Mouse (Mus musculus): Measurements from ENCODE around the gene Pop7. TPM values are rescaled to one million over a fixed set of nuclear protein-coding genes. Genes with fewer than 3 reads are reported as not detected.

Gene Pop7
- polyA plus RNA-seq, 1 experiment from 2014 or later: 54.3 TPM

DNA sequence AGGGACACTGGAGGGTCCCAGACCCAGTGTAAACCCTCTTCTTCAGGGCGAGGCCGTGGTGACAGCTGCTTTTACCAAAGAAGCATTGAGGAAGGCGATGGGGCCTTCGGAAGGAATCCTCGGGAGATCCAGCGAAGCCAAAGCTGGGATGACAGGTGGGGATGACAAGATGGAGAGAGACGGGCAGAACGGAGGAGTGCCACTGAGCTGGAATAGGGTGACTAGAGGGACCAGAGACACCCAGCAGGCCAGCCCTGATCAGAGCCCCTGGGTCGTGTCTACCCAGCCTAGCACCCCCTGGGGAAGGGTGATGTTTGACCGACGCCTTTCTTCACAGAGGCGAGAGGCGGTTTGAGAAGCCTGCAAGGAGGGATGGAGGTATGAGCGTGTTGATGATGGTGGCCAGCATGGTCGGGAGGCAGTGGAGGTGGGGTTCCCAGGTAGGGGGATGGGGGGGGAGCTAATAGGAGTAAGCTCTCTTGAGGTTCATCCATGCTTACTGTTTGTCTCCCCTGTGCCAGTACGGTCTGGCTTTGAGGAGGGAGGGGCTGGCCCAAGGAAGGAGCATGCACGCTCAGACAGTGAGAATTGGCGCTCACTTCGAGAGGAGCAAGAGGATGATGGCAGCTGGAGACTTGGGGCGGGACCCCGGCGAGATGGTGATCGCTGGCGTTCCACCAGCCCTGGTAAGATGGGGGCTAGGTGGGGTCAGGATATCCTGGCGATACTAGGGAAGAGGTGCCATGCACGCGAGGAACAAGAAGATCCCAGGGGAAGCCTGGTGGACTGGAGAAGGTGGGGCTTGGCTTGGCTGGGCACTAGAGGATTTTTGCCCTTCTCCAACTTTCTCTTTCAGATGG is 17.6 kb upstream of the Pop7 start:
- H3K9ac ChIP-seq: no peak overlapping the region
- no peaks in the 10 kb centered on the region for H3K4me1 ChIP-seq (ENCODE audit: insufficient read depth)
- H3K27ac ChIP-seq (ENCODE audit: low read depth): no peak overlapping the region
- no peak for TF ChIP-seq CTCF (IDR thresholded peaks at IDR 0.05; ENCODE audit: low read depth)
- ATAC-seq (ENCODE audit: insufficient read depth): no peak
- H3K4me3 ChIP-seq (ENCODE audit: low read depth, low read length): no peak overlapping the region
- no peaks in the 10 kb centered on the region for H3K9me3 ChIP-seq (ENCODE audit: low read depth, low read length)
- WGBS: 89% methylated on average over 27 of the region's 27 CpGs
- peaks cover 77% of the 10 kb centered on the region for H3K36me3 ChIP-seq (ENCODE audit: insufficient read depth)
- no peak for DNase-seq
- H3K4me2 ChIP-seq: no peak overlapping the region
- no peaks in the 10 kb centered on the region for H3K27me3 ChIP-seq (ENCODE audit: insufficient read depth, low read length)

DNA sequence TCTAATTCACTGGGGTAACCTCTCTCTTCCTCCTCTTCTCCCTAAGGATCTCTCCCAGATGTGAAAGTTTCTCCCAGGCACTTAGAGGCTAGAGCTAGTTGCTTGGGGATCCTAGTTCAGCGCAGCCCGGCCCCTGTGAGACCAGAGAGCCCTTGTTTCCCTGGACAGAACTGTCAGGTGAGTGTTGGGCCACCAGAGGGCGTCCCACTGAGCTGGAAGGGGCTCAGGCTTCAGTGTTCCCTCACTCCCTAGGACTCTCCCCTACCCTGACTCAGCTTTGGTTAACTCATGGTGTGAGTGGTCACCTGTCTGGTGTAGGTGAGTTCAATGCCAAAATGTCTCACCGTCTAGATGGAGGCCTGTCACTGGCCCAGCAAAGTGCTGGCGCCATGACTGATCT is 16.1 kb upstream of the Pop7 start, which contains the start of gene Gigyf1:
Gigyf1 (plus strand) TSS at position 113 of the 400 bp plus-strand sequence.
- Histone ChIP-seq H3K4me1 (ENCODE audit: insufficient read depth) (no peaks in the 10 kb centered on the region), H3K4me2 (no peak within 1 kb of the TSS), H3K4me3 (ENCODE audit: low read depth, low read length) (no peak within 1 kb of the TSS), H3K27ac (ENCODE audit: low read depth) (no peak within 1 kb of the TSS), H3K27me3 (ENCODE audit: insufficient read depth, low read length) (no peaks in the 10 kb centered on the region), H3K9me3 (ENCODE audit: low read depth, low read length) (no peaks in the 10 kb centered on the region), H3K9ac (no peak within 1 kb of the TSS), H3K36me3 (ENCODE audit: insufficient read depth) (peaks cover 70% of the 10 kb centered on the region)
- 74% methylated on average over 5 of the region's 5 CpGs for WGBS
- no peak for ATAC-seq (ENCODE audit: insufficient read depth)
- DNase-seq: peak; percentile 39
- peak; percentile 59 for TF ChIP-seq CTCF (IDR thresholded peaks at IDR 0.05; ENCODE audit: low read depth)

DNA sequence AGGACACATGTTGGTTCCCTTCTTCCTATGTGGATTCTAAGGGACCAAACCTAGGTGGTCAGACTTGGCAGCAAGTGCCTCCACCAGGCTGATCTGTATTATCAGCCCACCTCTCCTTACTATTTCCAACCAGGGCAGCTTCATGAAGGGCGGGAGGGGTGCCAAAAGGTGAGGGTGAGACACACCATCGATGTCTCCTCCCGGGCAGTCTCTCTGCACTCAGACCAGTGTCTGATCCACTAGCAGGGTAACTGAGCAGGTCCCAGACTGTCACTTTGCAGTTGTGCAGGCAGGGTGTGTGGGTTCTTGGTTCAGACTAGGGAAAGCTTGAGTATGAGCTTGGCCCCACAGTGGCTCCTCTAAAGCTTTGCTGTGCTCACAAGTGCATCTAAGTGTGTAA is 12.5 kb upstream of the Pop7 start:
- WGBS: 72% methylated on average over 3 of the region's 3 CpGs
- no peak overlapping the region for H3K9ac ChIP-seq
- H3K9me3 ChIP-seq (ENCODE audit: low read depth, low read length): no peaks in the 10 kb centered on the region
- DNase-seq (no peak), ATAC-seq (ENCODE audit: insufficient read depth) (no peak)
- H3K4me1 ChIP-seq (ENCODE audit: insufficient read depth): 0 out of 2 replicates have a peak, but pooled peaks cover 10% of the 10 kb centered on the region
- peaks cover 34% of the 10 kb centered on the region for H3K36me3 ChIP-seq (ENCODE audit: insufficient read depth)
- H3K4me2 ChIP-seq: no peak overlapping the region
- no peak overlapping the region for H3K4me3 ChIP-seq (ENCODE audit: low read depth, low read length)
- no peaks in the 10 kb centered on the region for H3K27me3 ChIP-seq (ENCODE audit: insufficient read depth, low read length)
- no peak overlapping the region for H3K27ac ChIP-seq (ENCODE audit: low read depth)
- TF ChIP-seq CTCF (IDR thresholded peaks at IDR 0.05; ENCODE audit: low read depth): no peak

DNA sequence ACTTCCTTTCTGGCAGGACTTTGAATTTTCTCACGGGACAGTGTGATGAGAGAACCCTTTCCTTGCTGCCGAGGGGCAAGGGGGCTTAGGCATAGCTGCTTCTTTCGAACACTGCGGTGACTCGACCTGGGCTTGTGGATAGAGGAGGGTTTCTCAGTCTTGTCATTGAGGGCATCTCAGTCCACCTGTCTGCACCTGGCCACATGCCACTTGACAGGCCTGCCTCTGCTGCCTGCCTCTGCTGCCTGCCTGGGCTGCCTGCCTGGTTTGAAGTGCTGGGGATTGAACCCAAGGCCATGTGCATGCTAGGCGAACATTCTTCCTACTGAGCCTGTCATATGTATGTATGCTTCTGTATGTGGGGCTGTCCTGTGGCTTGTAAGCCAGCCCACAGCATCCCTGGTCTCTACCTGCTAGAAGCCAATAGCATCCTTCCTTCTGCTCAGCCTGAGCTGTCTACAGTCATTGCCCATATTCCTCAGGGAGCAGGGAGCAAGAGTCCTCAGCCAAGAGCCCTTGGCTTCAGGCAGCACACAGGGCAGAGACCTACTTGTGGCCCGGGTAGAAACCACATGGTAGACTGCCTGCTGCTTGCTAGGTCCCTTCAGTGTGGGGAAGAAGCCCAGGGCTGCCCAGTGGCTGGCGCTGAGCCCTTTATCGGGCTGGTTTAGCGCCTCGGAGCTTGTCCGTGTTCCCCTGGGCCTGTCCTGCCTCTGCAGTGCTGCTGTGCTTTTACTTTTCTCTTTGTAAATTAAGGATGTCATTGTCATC is 11.8 kb upstream of the Pop7 start:
- Histone ChIP-seq H3K4me2 (no peak overlapping the region), H3K4me3 (ENCODE audit: low read depth, low read length) (no peak overlapping the region), H3K27ac (ENCODE audit: low read depth) (no peak overlapping the region), H3K9me3 (ENCODE audit: low read depth, low read length) (no peaks in the 10 kb centered on the region), H3K36me3 (ENCODE audit: insufficient read depth) (peaks cover 27% of the 10 kb centered on the region), H3K27me3 (ENCODE audit: insufficient read depth, low read length) (no peaks in the 10 kb centered on the region), H3K4me1 (ENCODE audit: insufficient read depth) (0 out of 2 replicates have a peak, but pooled peaks cover 10% of the 10 kb centered on the region), H3K9ac (no peak overlapping the region)
- no peak for ATAC-seq (ENCODE audit: insufficient read depth)
- WGBS: 80% methylated on average over 12 of the region's 12 CpGs
- no peak for DNase-seq
- TF ChIP-seq CTCF (IDR thresholded peaks at IDR 0.05; ENCODE audit: low read depth): no peak

DNA sequence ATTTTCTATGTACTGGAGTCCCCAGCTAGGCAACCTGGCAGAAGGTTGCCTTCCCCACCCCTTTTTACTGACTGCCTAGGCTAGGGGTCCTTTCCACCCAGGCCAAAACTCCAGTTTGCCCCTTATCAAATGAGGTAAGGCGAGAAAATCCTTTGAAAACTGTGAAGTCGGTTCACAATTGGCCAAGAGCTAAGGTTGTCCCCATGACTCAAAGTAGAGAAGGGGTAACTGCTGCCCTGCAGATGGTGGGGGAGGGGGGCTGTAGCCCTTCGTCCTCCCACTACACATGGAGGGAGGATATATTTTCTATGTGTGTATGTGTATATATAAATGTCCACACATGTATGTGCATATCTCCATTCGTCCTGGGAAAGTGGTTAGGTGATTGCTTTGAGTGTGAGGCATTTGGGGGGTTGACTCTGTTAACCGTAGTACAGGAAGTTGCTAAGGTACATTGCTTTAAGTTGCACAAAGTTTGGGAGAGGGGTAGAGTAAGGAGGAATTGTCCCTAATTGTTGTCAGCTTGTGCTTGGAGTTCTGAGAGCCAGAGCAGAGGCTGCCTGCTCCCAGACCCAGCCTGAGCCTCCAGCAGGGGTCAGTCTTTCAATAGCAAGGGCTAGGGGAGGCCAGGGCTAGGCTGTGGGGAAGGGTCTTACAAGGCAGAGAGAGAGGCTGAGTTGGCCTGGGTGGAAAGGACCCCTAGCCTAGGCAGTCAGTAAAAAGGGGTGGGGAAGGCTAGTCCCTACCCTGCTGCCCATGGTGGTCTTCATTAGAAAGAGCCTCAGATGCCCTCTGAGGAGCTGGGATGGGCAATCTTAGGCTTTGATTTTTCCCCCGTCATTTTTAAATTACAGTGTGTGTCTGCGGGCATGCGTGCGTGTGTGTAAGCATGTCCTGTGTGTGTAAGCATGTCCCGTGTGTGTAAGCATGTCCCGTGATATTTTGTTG is 10.8 kb upstream of the Pop7 start:
- no peak overlapping the region; the same call in 1 of the 2 replicates for H3K9ac ChIP-seq
- H3K27me3 ChIP-seq (ENCODE audit: insufficient read depth, low read length): no peaks in the 10 kb centered on the region
- peak; percentile 74 for TF ChIP-seq CTCF (IDR thresholded peaks at IDR 0.05; ENCODE audit: low read depth)
- 77% methylated on average over 11 of the region's 11 CpGs for WGBS
- peaks cover 17% of the 10 kb centered on the region for H3K36me3 ChIP-seq (ENCODE audit: insufficient read depth)
- DNase-seq (peak; percentile 64), ATAC-seq (ENCODE audit: insufficient read depth) (no peak)
- H3K4me3 ChIP-seq (ENCODE audit: low read depth, low read length): no peak overlapping the region
- H3K27ac ChIP-seq (ENCODE audit: low read depth): no peak overlapping the region
- H3K9me3 ChIP-seq (ENCODE audit: low read depth, low read length): no peaks in the 10 kb centered on the region
- H3K4me2 ChIP-seq: 0 out of 2 replicates have a peak overlapping the region, but pooled peaks have one; percentile 3
- H3K4me1 ChIP-seq (ENCODE audit: insufficient read depth): 0 out of 2 replicates have a peak, but pooled peaks cover 10% of the 10 kb centered on the region

DNA sequence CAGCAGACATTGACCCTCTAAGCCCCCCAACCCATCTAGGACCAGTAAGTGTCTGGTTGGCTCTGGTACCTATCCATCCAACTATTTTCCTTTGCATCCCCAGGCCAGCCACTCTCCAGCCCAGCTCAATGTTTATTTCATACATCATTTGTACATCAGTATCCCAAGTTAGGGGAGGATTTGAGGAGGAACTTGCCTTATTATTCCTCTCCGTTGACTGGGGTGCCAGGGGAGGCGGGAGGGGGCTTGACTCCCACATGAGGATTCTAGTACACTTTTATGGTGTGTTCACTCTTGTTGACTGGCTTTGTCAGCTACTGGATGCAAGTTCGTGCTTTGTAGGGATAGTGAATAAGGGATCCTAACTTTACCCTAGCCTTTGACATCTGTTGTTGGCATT is 9.4 kb upstream of the Pop7 start:
- no peak for TF ChIP-seq CTCF (IDR thresholded peaks at IDR 0.05; ENCODE audit: low read depth)
- Histone ChIP-seq H3K9ac (peak overlapping the region; percentile 98; the same call in 1 of the 2 replicates), H3K27ac (ENCODE audit: low read depth) (no peak overlapping the region), H3K9me3 (ENCODE audit: low read depth, low read length) (no peaks in the 10 kb centered on the region), H3K27me3 (ENCODE audit: insufficient read depth, low read length) (no peaks in the 10 kb centered on the region), H3K4me3 (ENCODE audit: low read depth, low read length) (peak overlapping the region; percentile 95), H3K36me3 (ENCODE audit: insufficient read depth) (peaks cover 8% of the 10 kb centered on the region), H3K4me1 (ENCODE audit: insufficient read depth) (0 out of 2 replicates have a peak, but pooled peaks cover 10% of the 10 kb centered on the region), H3K4me2 (peak overlapping the region; percentile 89)
- DNase-seq (no peak), ATAC-seq (ENCODE audit: insufficient read depth) (no peak)
- 59% methylated on average over 3 of the region's 3 CpGs for WGBS

Data from lung, embryonic 14.5 days (tissue).